In genomic region chr13:97545971-97546454, GRCm38 (mm10) we compare ENCODE assay signal across 8 mouse cellular contexts.
A peak's percentile ranks its signal among the peaks of the same experiment; 100 is the strongest.
DNase-seq lines count a peak whose midpoint lies in the region; ATAC-seq and TF ChIP-seq lines count a peak whose summit lies in the region.

No protein-coding gene starts in this region.

- DNase-seq in layer of hippocampus, adult 2 months (ENCODE audit: low spot score in 2 of 2), result peak in 1 of 2 experiments; percentile 70
- DNase-seq in layer of hippocampus, adult 9-10 months (ENCODE audit: low spot score), result no peak
- peak; percentile 97 for DNase-seq in brain, adult 2 months (ENCODE audit: low read depth, low spot score)
- no peak for DNase-seq in forebrain, embryonic 10.5 days (ENCODE audit: extremely low spot score, low spot score)
- no peak for DNase-seq in gastrocnemius, adult 2 months
- DNase-seq in ovary, postnatal 36 days (ENCODE audit: low spot score), result no peak

- peaks cover 4% of the 10 kb centered on the region for H3K9me3 ChIP-seq in forebrain, embryonic 10.5 days
- no peaks in the 10 kb centered on the region for H3K9me3 ChIP-seq in midbrain, embryonic 16.5 days (replicated peaks; ENCODE audit: control insufficient read depth, low read length, poor library complexity, severe bottlenecking)
- H3K9me3 ChIP-seq in kidney, embryonic 15.5 days (replicated peaks), result no peaks in the 10 kb centered on the region

- H3K27ac ChIP-seq in layer of hippocampus, adult 2 months, result peak overlapping the region; percentile 83
- H3K27ac ChIP-seq in forebrain, embryonic 10.5 days, result peak overlapping the region; percentile 20; the same call in 1 of the 2 replicates
- H3K27ac ChIP-seq in midbrain, embryonic 16.5 days (ENCODE audit: low read length), result no peak overlapping the region
- no peak overlapping the region for H3K27ac ChIP-seq in gastrocnemius, adult 2 months
- H3K27ac ChIP-seq in kidney, embryonic 15.5 days, result no peak overlapping the region

- intact Hi-C loops in gastrocnemius, adult 2 months (cut with DNase I), result no loop called here

- no peak overlapping the region for H3K9ac ChIP-seq in midbrain, embryonic 16.5 days (ENCODE audit: low read depth, low read length)
- H3K9ac ChIP-seq in kidney, embryonic 15.5 days, result no peak overlapping the region

- H3K36me3 ChIP-seq in forebrain, embryonic 10.5 days (replicated peaks), result no peaks in the 10 kb centered on the region
- H3K36me3 ChIP-seq in midbrain, embryonic 16.5 days (ENCODE audit: control insufficient read depth, insufficient read depth, low read length), result no peaks in the 10 kb centered on the region
- no peaks in the 10 kb centered on the region for H3K36me3 ChIP-seq in kidney, embryonic 15.5 days

- no peaks in the 10 kb centered on the region for H3K27me3 ChIP-seq in forebrain, embryonic 10.5 days (ENCODE audit: poor library complexity, severe bottlenecking)
- no peaks in the 10 kb centered on the region for H3K27me3 ChIP-seq in midbrain, embryonic 16.5 days (ENCODE audit: control insufficient read depth, insufficient read depth, low read depth, low read length)
- no peaks in the 10 kb centered on the region for H3K27me3 ChIP-seq in kidney, embryonic 15.5 days

- 75% methylated on average over 9 of the region's 9 CpGs for WGBS in forebrain, embryonic 10.5 days
- WGBS in midbrain, embryonic 16.5 days, result 29% methylated on average over 9 of the region's 9 CpGs
- 46% methylated on average over 9 of the region's 9 CpGs for WGBS in kidney, embryonic 15.5 days

- no peak overlapping the region for H3K4me3 ChIP-seq in layer of hippocampus, adult 2 months
- no peak overlapping the region for H3K4me3 ChIP-seq in forebrain, embryonic 10.5 days
- H3K4me3 ChIP-seq in midbrain, embryonic 16.5 days (ENCODE audit: low read depth, low read length), result no peak overlapping the region
- H3K4me3 ChIP-seq in gastrocnemius, adult 2 months, result no peak overlapping the region
- no peak overlapping the region for H3K4me3 ChIP-seq in kidney, embryonic 15.5 days (replicated peaks)

- no peak for TF ChIP-seq CTCF in layer of hippocampus, adult 2 months (conservative IDR thresholded peaks at IDR 0.05)
- no peak for TF ChIP-seq CTCF in gastrocnemius, adult 2 months (IDR thresholded peaks at IDR 0.05)

- H3K4me1 ChIP-seq in forebrain, embryonic 10.5 days, result peaks cover 31% of the 10 kb centered on the region
- peaks cover 10% of the 10 kb centered on the region for H3K4me1 ChIP-seq in midbrain, embryonic 16.5 days (ENCODE audit: control insufficient read depth, insufficient read depth, low read length)
- peaks cover 34% of the 10 kb centered on the region for H3K4me1 ChIP-seq in kidney, embryonic 15.5 days

- peak; percentile 61 for ATAC-seq in midbrain, embryonic 16.5 days
- no peak for ATAC-seq in kidney, embryonic 15.5 days (replicated peaks; ENCODE audit: low FRiP score)

- no peak overlapping the region for H3K4me2 ChIP-seq in midbrain, embryonic 16.5 days (ENCODE audit: low read length)
- no peak overlapping the region for H3K4me2 ChIP-seq in kidney, embryonic 15.5 days

Comparison
In these comparisons a context has a peak if more than half of its experiments do, and no peak if none do; other contexts are left out.
1. H3K27ac ChIP-seq: peak in layer of hippocampus, adult 2 months (single experiment) and forebrain, embryonic 10.5 days (single experiment); none in midbrain, embryonic 16.5 days (single experiment), gastrocnemius, adult 2 months (single experiment) and kidney, embryonic 15.5 days (single experiment).